Mouse (Mus musculus) ovary, adult 2 months (tissue): Measurements from ENCODE around the gene Zc3h13. TPM values are rescaled to one million over a fixed set of nuclear protein-coding genes. Genes with fewer than 3 reads are reported as not detected.

Source experiments
- polyA plus RNA-seq: library from polyadenylated mRNA; depleted of rRNA; stranded (reverse); fragments of >200 nt; gene quantifications from 2 replicates; pipeline ENCODE4 v1.2.3, GENCODE M21; 2012; rRNA removed

Gene Zc3h13
- 5.8 and 10.0 TPM in 2 replicates for polyA plus RNA-seq

DNA sequence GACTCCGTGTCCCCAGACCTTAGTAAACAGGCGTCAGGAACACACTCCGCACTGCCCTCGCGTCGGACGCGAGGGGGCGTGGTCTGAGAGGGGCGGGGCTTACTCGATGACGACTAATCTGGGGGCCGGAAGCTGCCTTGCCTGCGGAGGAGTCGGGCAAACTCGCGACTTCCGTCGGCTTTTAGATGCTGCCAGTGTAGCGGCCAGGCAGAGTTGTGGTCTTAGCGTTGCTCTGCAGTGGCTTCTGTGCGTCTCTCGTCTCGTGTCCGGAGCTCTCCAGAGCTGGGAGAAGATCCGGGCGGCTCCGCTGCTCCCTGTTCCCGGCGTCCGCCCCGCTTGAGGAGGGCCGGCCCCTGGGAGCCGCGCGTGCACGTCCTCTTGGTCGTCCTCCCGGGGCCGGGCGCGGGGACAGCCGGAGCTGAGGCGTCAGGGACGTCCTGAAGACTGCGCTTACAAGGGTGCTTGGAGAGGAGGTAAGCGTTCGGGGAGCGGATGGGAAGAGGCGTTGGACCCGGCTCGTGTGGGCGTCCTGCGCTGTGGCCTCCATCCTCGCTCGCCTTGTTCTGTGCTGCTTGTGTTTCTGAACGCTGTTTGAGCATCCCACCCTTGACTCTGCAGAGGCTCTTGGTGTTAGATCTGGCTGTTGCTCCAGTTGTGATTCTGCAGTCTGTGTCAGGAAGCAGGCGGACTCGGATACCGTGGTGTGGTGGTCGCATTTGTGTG is at the start of gene Zc3h13:
TSS of gene Zc3h13 (plus strand) at position 181 of the 723 bp plus-strand sequence.

DNA sequence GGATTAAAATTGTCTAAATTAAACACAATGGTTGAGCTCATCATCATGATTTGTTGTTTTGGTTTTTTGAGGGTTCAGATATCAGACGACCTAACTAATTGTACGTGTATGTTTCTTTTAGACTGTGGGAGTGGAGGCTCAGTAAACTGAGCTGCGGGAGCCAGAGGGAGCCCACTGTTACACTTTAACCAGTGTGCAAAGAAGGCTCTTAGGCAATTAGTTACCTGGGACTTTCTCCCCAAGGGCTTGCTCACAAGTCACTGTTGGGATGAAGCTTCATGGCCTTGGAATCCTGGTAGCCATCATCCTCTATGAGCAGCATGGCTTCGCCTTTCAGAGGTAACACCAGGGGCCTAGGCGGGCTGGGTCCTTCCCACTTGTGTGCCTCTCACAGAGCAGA is 42.1 kb upstream of the Zc3h13 start, which contains the start of gene Cpb2:
TSS of gene Cpb2 (plus strand) at position 201 of the 400 bp plus-strand sequence.

Other genes with a start within 250 kb of the Zc3h13 start
- gene Lrrc63, start 153.5 kb upstream of the Zc3h13 start, polyA plus RNA-seq, result not detected in 2 replicates
- 4.0 and 4.8 TPM in 2 replicates for gene Lcp1, start 153.3 kb upstream of the Zc3h13 start, polyA plus RNA-seq
- not detected in 2 replicates for gene Cpb2, start 42.1 kb upstream of the Zc3h13 start, polyA plus RNA-seq
- gene Siah3, start 171.6 kb downstream of the Zc3h13 start, polyA plus RNA-seq, result 0.14 and 0.18 TPM in 2 replicates